Mouse (Mus musculus) limb, embryonic 12.5 days (tissue): Measurements from ENCODE around the gene 5730522E02Rik. TPM values are rescaled to one million over a fixed set of nuclear protein-coding genes. Genes with fewer than 3 reads are reported as not detected.

ENCODE experiments used
- microRNA-seq: library from miRNA; unstranded; fragments of <30 nt; microRNA quantifications from one replicate; pipeline ENCODE4, GENCODE M21; 2017
- polyA plus RNA-seq: library from polyadenylated mRNA; unstranded; fragments of >200 nt; fragmentation: Nextera tagmentation; extraction: Ambion mirVana; gene quantifications from 2 replicates; pipeline ENCODE4 v1.2.1, GENCODE M21; 2016

Gene 5730522E02Rik
- polyA plus RNA-seq, 1 experiment from 2014 or later = 9.8 TPM

Small RNAs within 50 kb of the gene (microRNA-seq; reads per million reads assigned to microRNA genes)
- not detected for gene Mir6372

Other genes with a start within 250 kb of the 5730522E02Rik start
- gene Fancl, start 175.4 kb upstream of the 5730522E02Rik start, polyA plus RNA-seq = 31.5 and 38.3 TPM in 2 replicates